Mouse (Mus musculus) heart, postnatal 0 days (tissue): ENCODE measurements at regions not wholly inside any gene's neighbourhood (a gene's known extent, or its start where the extent isn't known, plus 50 kb on each side); places are given as distances from the start of the nearest gene placed in this dataset.

Experiments
- ATAC-seq: fragments of 200-750 bp; cut with Nextera tagmentation; 2 replicates; pipeline ENCODE4 v1.8.0; 2017; ENCODE audit warnings: low read depth, moderate number of reproducible peaks, moderate library complexity; ENCODE audit not compliant: insufficient read depth
- DNase-seq: peaks from one replicate; pipeline ENCODE4 v3.0.0-alpha.2; 2016; ENCODE audit warnings: low spot score
- H3K27ac ChIP-seq: fragments of 300-500 bp; sonication (generic); 2 replicates; pipeline ENCODE4 v1.5.1; 2014; ENCODE audit warnings: low read depth, mild to moderate bottlenecking
- H3K27me3 ChIP-seq: fragments of 300-500 bp; sonication (generic); 2 replicates; pipeline ENCODE4 v1.6.1; 2014; ENCODE audit warnings: low read length, mixed read lengths; ENCODE audit not compliant: control insufficient read depth, insufficient read depth
- H3K36me3 ChIP-seq: fragments of 300-500 bp; sonication (generic); replicated peaks from 2 replicates; pipeline ENCODE4 v1.6.1; 2014; ENCODE audit warnings: low read length, mixed read lengths; ENCODE audit not compliant: control insufficient read depth, insufficient read depth
- H3K4me1 ChIP-seq: fragments of 300-500 bp; sonication (generic); 2 replicates; pipeline ENCODE4 v1.6.1; 2014; ENCODE audit warnings: antibody characterized with exemption; ENCODE audit not compliant: control insufficient read depth, insufficient read depth
- H3K4me2 ChIP-seq: fragments of 300-500 bp; sonication (generic); 2 replicates; pipeline ENCODE4 v1.6.1; 2014; ENCODE audit warnings: low read depth, mild to moderate bottlenecking, low read length, moderate library complexity
- H3K4me3 ChIP-seq: fragments of 300-500 bp; sonication (generic); 2 replicates; pipeline ENCODE4 v1.5.1; 2014; ENCODE audit warnings: low read depth, low read length
- H3K9ac ChIP-seq: fragments of 300-500 bp; sonication (generic); replicated peaks from 2 replicates; pipeline ENCODE4 v1.6.1; 2014; ENCODE audit warnings: low read depth, low read length, mixed read lengths
- H3K9me3 ChIP-seq: fragments of 300-500 bp; sonication (generic); replicated peaks from 2 replicates; pipeline ENCODE4 v1.6.1; 2016; ENCODE audit warnings: low read length; ENCODE audit not compliant: control insufficient read depth
- CTCF ChIP-seq: IDR thresholded peaks from 2 replicates; pipeline ENCODE4 v1.5.1; 2016; ENCODE audit warnings: antibody characterized with exemption, control low read depth, low read depth
- EP300 ChIP-seq: IDR thresholded peaks from 2 replicates; pipeline ENCODE4 v1.6.1; 2016; ENCODE audit warnings: antibody characterized with exemption, low read depth
- WGBS: fragments of 180-500 bp; shearing (Covaris S2); extraction: QIAGEN DNeasy Blood & Tissue Kit; methylation state at CpG from one replicate; pipeline ENCODE4 v1.1.7; 2014; 5-methylcytosine and 5-hydroxymethylcytosine counted together

DNA sequence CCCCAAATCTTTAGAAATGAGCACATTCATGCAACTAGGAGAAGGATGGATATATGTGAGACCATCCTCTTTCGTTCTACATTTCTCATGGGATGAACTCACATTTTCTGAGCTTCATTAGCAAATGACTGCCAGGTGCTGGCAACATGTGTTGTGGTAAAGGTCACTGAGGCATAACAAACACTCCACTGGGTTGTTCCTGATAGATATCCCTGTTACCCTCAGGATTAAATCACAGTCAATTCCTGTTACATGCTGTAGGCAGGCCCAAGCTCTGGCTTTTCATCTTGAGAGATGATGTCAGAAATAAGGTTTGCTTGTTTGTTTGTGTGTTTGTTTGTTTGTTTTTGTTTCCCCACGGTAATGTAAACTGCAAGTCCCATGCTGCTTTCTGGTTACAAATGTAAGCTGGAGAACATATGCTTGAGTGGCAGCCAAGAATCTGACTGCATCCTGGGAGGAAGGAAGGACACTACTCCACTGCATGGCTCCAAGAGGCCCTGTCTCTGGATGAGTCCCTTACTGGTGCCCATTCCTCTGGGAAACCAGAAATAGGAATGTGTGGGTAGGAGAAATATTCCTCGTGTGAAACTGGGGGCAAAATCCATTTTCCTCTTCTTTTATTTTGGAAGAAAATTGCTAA lies 176.4 kb downstream of the Cth start:
- no peaks in the 10 kb centered on the region for H3K27me3 ChIP-seq
- no peak overlapping the region for H3K4me3 ChIP-seq
- DNase-seq (no peak), ATAC-seq (no peak)
- H3K4me1 ChIP-seq = no peaks in the 10 kb centered on the region
- TF ChIP-seq CTCF (no peak), EP300 (no peak)
- H3K9ac ChIP-seq = no peak overlapping the region
- no peak overlapping the region for H3K27ac ChIP-seq
- H3K9me3 ChIP-seq = no peaks in the 10 kb centered on the region
- no peaks in the 10 kb centered on the region for H3K36me3 ChIP-seq
- no peak overlapping the region for H3K4me2 ChIP-seq
- 54% methylated on average over 3 of the region's 3 CpGs for WGBS

DNA sequence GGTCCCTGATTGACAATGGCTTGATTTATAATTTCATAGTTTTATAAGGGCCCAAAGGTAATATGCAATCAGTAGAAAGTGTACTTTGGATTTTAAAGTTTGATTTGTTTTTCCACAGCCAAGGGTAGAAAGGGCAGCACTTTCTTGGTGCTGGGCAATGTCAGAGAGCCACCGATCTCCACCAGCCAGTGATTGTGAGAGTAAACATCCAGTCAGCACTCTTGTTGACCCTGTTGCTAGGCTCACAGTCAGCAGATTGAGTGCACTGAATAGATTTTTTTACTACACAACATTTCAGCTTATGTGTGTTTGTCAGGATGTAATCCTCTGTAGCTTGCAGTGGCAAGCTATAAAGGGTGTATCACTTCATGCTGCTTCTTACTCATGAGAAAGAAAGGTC lies 176.3 kb downstream of the Ptger3 start:
- no peaks in the 10 kb centered on the region for H3K4me1 ChIP-seq
- WGBS = 68% methylated on average over 1 of the region's 1 CpGs
- no peak for ATAC-seq

DNA sequence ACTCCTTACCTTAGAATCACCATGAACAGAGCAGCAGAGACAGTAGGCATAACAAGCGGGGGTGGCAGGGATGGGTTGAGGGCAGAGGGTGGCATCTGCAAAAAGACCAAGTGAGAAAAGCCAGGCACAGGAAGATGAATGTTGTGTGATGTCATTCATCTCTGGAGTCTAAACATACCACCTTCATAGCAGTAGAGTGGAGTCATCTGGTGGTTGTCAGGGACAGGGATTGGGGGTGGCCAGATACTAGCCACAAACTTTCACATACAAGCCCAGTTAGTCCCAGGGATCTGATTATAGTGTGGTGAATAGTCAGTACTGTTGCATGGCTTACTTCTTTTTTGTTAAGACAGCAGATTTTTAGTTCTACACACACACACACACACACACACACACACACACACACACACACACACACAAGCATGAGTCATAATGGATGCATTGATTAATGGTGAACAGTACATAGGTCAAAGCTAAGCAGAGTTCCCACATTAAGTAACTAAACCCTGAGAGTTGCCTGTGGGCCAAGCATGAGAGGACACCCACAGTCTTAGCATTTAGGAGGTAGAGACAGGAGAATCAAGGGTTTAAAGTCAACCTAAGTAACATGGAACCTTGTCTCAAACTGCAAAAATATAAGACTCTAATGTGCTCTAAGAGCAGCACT lies 173.1 kb downstream of the Ptger3 start:
- no peak for DNase-seq
- Histone ChIP-seq H3K4me2 (no peak overlapping the region), H3K27me3 (no peaks in the 10 kb centered on the region), H3K27ac (no peak overlapping the region), H3K4me3 (no peak overlapping the region), H3K36me3 (no peaks in the 10 kb centered on the region), H3K9me3 (no peaks in the 10 kb centered on the region), H3K4me1 (no peaks in the 10 kb centered on the region), H3K9ac (no peak overlapping the region)
- no peak for TF ChIP-seq CTCF
- no peak for TF ChIP-seq EP300
- WGBS = 42% methylated on average over 1 of the region's 1 CpGs
- ATAC-seq = peak; percentile 51

More for the DNA sequence above, 176.3 kb downstream of the Ptger3 start:
- Histone ChIP-seq H3K4me3 (no peak overlapping the region), H3K4me2 (no peak overlapping the region), H3K36me3 (no peaks in the 10 kb centered on the region), H3K9me3 (no peaks in the 10 kb centered on the region), H3K27me3 (no peaks in the 10 kb centered on the region), H3K27ac (no peak overlapping the region), H3K9ac (no peak overlapping the region)
- DNase-seq = no peak
- TF ChIP-seq EP300 (no peak), CTCF (no peak)

DNA sequence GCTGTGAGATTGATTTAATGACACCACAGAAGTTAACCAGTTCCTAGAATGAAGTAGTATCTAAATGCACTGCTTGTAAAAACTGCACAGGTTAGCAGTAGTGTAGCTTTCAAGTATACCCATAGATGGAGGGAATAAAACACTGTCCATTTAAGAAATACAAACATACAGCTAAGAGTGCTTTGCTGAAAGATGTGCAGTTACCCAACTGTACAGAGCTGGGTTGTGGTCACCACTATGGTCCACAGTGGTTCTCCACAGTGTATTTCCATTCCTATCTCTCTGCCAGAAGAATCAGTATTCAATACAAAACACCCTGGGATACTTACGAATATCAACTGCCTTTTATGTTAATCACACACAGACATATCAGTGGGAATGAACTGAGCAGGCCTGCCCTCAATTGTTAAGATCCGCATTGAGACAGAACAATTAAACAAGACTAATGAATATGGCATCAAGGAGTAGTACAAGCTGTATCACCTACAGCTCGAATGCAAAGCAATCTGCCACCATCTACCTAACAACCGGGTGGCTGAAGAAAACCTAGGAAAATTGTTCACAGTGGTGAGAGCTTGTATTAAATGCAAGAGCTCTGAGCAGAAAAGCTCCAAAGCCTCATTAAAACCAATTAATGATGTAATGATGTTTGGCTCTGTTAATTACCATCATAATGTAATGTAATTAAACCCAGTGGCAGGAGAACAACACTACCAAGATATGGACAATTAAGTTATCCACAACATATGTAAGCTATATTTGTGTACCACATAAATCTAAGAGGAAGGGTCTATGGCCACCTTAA lies 165.6 kb downstream of the Ptger3 start:
- DNase-seq (no peak), ATAC-seq (no peak)
- WGBS = 70% methylated on average over 4 of the region's 4 CpGs
- Histone ChIP-seq H3K4me3 (no peak overlapping the region), H3K9ac (no peak overlapping the region), H3K27ac (no peak overlapping the region), H3K27me3 (no peaks in the 10 kb centered on the region), H3K4me1 (no peaks in the 10 kb centered on the region), H3K4me2 (no peak overlapping the region), H3K9me3 (no peaks in the 10 kb centered on the region), H3K36me3 (no peaks in the 10 kb centered on the region)
- TF ChIP-seq CTCF = no peak
- no peak for TF ChIP-seq EP300

DNA sequence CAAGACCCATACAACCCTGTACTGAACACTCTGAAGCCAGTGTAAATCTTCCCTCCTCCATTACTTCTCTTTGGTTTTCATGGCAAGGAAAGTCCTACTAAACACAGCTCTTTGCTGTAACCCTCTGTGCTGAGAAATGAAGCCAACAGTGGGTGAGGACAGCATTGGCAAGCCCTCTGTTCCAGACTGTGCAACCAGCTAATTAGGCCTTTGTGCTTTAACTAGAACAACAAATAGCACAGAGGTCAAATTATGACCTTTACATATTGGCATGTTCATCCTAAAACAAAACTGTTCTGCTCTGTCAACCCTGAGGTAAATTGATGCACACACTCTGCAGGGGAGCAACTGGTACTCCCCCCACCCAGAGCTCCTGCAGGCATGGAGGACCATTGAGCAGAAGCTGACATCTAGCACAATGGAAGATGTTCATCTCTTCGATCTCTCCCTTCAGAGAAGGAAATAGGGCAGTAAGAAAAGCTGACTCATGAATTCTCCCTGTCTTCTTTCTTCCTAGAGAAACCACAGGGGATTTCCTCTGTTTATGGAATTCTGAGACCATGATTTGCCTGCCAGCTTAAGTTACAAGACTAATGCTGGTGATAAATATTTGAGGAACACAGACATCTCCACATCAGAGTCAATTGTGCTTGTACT lies 163.1 kb downstream of the Ptger3 start:
- no peak for TF ChIP-seq CTCF
- Histone ChIP-seq H3K9ac (no peak overlapping the region), H3K4me2 (no peak overlapping the region), H3K27ac (no peak overlapping the region), H3K4me1 (no peaks in the 10 kb centered on the region), H3K9me3 (no peaks in the 10 kb centered on the region), H3K4me3 (no peak overlapping the region), H3K36me3 (no peaks in the 10 kb centered on the region), H3K27me3 (no peaks in the 10 kb centered on the region)
- DNase-seq (no peak), ATAC-seq (no peak)
- WGBS = 39% methylated on average over 1 of the region's 1 CpGs
